Mouse (Mus musculus) C2C12 (cell line): Measurements from ENCODE around the gene Rtp3. TPM values are rescaled to one million over a fixed set of nuclear protein-coding genes. Genes with fewer than 3 reads are reported as not detected.

Source experiments
- H3K27me3 ChIP-seq: one replicate; pipeline ENCODE4 v1.6.1; 2011; ENCODE audit not compliant: control insufficient read depth, insufficient read depth, insufficient read length
- H3K36me3 ChIP-seq: one replicate; pipeline ENCODE4 v1.6.1; 2011; ENCODE audit not compliant: control insufficient read depth, insufficient read depth
- H3K4me3 ChIP-seq: one replicate; pipeline ENCODE4 v1.5.1; 2011; ENCODE audit warnings: mild to moderate bottlenecking, control low read depth; ENCODE audit not compliant: poor library complexity, insufficient read depth, severe bottlenecking
- H3K79me2 ChIP-seq: one replicate; pipeline ENCODE4 v1.6.1; 2011; ENCODE audit not compliant: control insufficient read depth, insufficient read depth
- H3K79me3 ChIP-seq: one replicate; pipeline ENCODE4 v1.6.1; 2011; ENCODE audit warnings: low read depth, control low read depth
- H3ac ChIP-seq: one replicate; pipeline ENCODE3; 2011; ENCODE audit warnings: low read depth; ENCODE audit not compliant: control insufficient read depth, insufficient read length
- CEBPB ChIP-seq: IDR thresholded peaks from one replicate; pipeline ENCODE4 v1.6.1; 2011; ENCODE audit warnings: low read depth, mild to moderate bottlenecking, control low read depth, moderate library complexity
- CTCF ChIP-seq: IDR thresholded peaks from one replicate; pipeline ENCODE4 v1.5.1; 2011; ENCODE audit not compliant: control insufficient read depth, insufficient read depth, insufficient read length
- FOSL1 ChIP-seq: IDR thresholded peaks from one replicate; pipeline ENCODE4 v1.8.0; 2011; ENCODE audit warnings: mild to moderate bottlenecking, low read length; ENCODE audit not compliant: poor library complexity, insufficient read depth, severe bottlenecking
- MAX ChIP-seq: IDR thresholded peaks from one replicate; pipeline ENCODE4 v1.6.1; 2011; ENCODE audit warnings: mild to moderate bottlenecking, control low read depth
- MYOD1 ChIP-seq: IDR thresholded peaks from one replicate; pipeline ENCODE4 v1.6.1; 2011; ENCODE audit warnings: low read depth; ENCODE audit not compliant: control insufficient read depth, insufficient read length
- MYOG ChIP-seq: IDR thresholded peaks from one replicate; pipeline ENCODE4 v1.6.1; 2011; ENCODE audit not compliant: control insufficient read depth, insufficient read length; ENCODE audit errors: extremely low read depth
- USF1 ChIP-seq: IDR thresholded peaks from one replicate; pipeline ENCODE4 v1.6.1; 2011; ENCODE audit warnings: low read depth, mild to moderate bottlenecking, control low read depth, moderate library complexity
- long read RNA-seq, 2 experiments: library from polyadenylated mRNA; unstranded; transcript quantifications; one replicate each; pipeline ENCODE4 v2.0.0; 2019 to 2020
- polyA plus RNA-seq: library from polyadenylated mRNA; unstranded; fragments of >200 nt; fragmentation: generic; extraction: Trizol; gene quantifications from one replicate; pipeline ENCODE4 v1.2.1, GENCODE M21; 2012; ENCODE audit warnings: missing spikeins

Rtp3 gene
- polyA plus RNA-seq, result not detected
- long read RNA-seq, experiment 1, result 0 reads
- long read RNA-seq, experiment 2, result 0 reads

DNA sequence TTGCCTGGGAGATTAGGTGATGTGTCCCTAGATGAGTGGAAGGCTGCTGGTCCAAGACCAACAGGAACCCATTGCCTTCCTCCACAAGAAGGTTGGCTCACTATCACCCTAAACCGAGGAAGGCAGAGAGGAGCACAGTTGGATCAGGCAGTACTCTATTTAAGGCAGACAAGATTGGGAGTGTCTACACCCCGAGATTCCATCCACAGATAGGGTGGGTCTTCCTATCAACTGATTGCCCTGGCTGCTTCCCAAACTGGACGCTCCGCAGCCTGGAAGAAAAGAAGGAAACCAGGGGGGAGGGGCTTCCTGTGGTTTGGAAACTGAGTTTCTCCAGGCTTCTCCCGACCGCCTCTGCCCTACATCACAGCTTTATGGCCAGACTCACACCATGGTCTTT lies at the start of gene Rtp3:
Gene Rtp3, minus strand, starts transcription at position 380 of the 400 bp plus-strand sequence.
- no peak for TF ChIP-seq CEBPB
- no peak for TF ChIP-seq MYOG
- no peak for TF ChIP-seq FOSL1
- no peak for TF ChIP-seq MAX
- no peak for TF ChIP-seq CTCF
- no peak for TF ChIP-seq MYOD1
- no peak for TF ChIP-seq USF1
- no peak within 1 kb of the TSS for H3ac ChIP-seq
- no peaks in the 10 kb centered on the region for H3K79me2 ChIP-seq
- no peak within 1 kb of the TSS for H3K4me3 ChIP-seq
- no peaks in the 10 kb centered on the region for H3K79me3 ChIP-seq
- H3K27me3 ChIP-seq, result peaks cover 8% of the 10 kb centered on the region
- H3K36me3 ChIP-seq, result no peaks in the 10 kb centered on the region

DNA sequence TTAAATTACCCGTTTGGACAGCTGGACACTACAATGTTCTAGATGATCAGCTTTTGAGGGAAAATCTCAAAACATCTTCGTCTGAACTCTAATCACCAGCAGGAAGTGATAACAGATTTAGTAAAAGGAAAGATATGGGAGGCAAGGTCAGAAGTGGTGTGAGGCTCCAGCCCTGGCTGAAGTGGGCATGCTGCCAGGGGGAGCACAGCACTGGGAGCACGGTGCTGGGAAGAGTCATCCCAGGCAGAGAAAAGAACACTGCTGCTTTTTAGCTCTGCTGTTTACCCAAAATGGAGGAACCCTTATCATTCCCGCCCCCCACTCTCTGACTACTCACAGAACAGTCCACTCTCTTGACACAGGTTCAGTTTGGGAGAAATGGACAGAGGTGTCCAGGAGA lies 49.6 kb upstream of the Rtp3 start:
- H3ac ChIP-seq, result no peak overlapping the region
- H3K4me3 ChIP-seq, result no peak overlapping the region
- peaks cover 4% of the 10 kb centered on the region for H3K27me3 ChIP-seq
- H3K36me3 ChIP-seq, result no peaks in the 10 kb centered on the region
- H3K79me2 ChIP-seq, result no peaks in the 10 kb centered on the region
- no peak for TF ChIP-seq MYOG
- TF ChIP-seq CTCF, result no peak
- no peak for TF ChIP-seq FOSL1
- TF ChIP-seq MAX, result no peak
- TF ChIP-seq CEBPB, result no peak
- no peak for TF ChIP-seq USF1
- no peak for TF ChIP-seq MYOD1
- H3K79me3 ChIP-seq, result no peaks in the 10 kb centered on the region

DNA sequence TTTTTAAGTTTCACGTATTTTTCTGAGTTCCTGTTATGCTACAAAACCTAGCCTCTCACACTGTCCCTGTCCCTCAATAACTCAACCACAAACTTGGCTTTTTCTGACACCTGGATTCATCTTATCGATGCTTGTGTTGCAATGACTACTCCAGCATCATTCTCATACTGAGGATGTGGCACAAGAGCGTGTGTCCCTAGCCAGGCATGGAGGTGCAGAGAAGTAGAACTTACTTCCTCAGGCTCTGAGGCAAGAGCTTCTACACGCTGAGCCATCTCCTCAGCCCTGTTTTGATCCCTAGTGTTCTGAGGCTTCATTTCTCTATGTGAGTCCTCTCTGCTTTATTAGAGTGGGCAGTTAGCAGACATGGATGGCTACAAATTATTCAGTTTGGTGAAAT lies 43.3 kb upstream of the Rtp3 start:
- H3ac ChIP-seq, result no peak overlapping the region
- peaks cover 12% of the 10 kb centered on the region for H3K27me3 ChIP-seq
- H3K36me3 ChIP-seq, result no peaks in the 10 kb centered on the region
- no peaks in the 10 kb centered on the region for H3K79me2 ChIP-seq
- no peaks in the 10 kb centered on the region for H3K79me3 ChIP-seq
- TF ChIP-seq FOSL1, result no peak
- TF ChIP-seq MYOG, result no peak
- TF ChIP-seq MYOD1, result no peak
- no peak for TF ChIP-seq CTCF
- no peak for TF ChIP-seq USF1
- no peak for TF ChIP-seq CEBPB
- no peak for TF ChIP-seq MAX
- no peak overlapping the region for H3K4me3 ChIP-seq

DNA sequence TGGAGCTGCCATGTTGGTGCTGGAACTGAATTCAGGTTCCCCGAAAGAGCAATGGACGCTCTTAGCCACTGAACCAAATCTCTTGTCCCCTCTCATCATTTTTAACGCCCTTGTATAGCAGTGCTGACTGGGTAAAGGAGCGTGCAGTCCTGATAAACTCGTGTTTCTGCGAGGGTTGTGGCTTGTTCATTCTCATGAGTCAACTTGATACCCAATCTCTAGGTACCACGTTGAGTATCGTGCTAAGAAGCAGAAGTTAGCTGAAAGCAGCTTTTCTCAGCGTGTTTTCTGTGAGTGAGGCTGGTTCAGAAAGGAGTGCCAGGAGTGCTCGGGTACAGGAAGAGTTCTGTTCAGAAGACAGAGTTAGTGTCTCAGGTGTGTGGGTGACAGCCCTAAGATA lies 36.4 kb upstream of the Rtp3 start:
- H3K27me3 ChIP-seq, result peaks cover 56% of the 10 kb centered on the region
- H3K79me2 ChIP-seq, result no peaks in the 10 kb centered on the region
- H3K4me3 ChIP-seq, result no peak overlapping the region
- H3K79me3 ChIP-seq, result no peaks in the 10 kb centered on the region
- no peak overlapping the region for H3ac ChIP-seq
- TF ChIP-seq MAX (no peak), MYOD1 (no peak), CEBPB (no peak), MYOG (no peak)
- no peaks in the 10 kb centered on the region for H3K36me3 ChIP-seq

DNA sequence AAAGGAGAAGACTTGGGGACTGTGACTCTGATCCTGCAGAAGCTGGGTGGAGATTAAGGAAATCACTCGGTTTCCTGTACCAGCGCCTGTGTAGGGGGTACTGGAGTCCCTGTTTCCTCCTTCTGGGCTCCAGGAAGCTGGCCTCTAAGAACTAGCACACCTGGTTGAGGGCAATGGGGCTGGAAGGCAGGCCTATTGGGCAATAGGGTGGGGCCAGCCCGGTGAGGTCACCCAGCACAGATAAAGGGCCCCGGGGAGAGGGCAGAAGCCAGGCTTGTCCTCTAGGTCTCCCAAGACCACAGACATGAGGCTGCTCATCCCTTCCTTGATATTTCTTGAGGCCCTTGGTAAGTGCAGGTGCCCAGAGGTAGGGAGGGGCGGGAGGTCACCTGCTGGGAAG lies 28.6 kb upstream of the Rtp3 start, which contains the start of gene Ltf:
Gene Ltf, plus strand, starts transcription at position 250 of the 400 bp plus-strand sequence.
- no peak for TF ChIP-seq CTCF
- TF ChIP-seq MAX, result no peak
- H3K36me3 ChIP-seq, result no peaks in the 10 kb centered on the region
- H3K4me3 ChIP-seq, result no peak within 1 kb of the TSS
- H3K79me3 ChIP-seq, result no peaks in the 10 kb centered on the region
- H3K27me3 ChIP-seq, result peaks cover 27% of the 10 kb centered on the region
- H3ac ChIP-seq, result no peak within 1 kb of the TSS
- no peaks in the 10 kb centered on the region for H3K79me2 ChIP-seq

DNA sequence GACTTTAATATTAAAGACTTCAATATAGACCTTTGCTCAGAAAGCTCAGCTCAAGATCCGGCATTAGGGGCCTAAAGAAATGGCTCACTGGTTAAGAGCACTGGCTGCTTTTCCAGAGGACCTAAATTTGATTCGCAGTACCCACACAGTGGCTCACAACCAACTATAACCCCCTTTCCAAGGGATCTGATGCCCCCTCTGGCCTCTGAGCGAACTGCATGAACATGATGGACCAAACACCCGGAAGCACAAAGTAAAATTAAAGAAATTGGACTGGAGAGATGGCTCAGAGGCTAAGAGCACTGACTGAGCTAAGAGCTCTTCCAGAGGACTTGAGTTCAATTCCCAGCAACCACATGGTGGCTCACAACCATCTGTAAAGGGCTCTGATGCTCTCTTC lies 25.3 kb upstream of the Rtp3 start:
- peaks cover 11% of the 10 kb centered on the region for H3K27me3 ChIP-seq
- no peaks in the 10 kb centered on the region for H3K79me2 ChIP-seq
- H3K79me3 ChIP-seq, result no peaks in the 10 kb centered on the region
- TF ChIP-seq CEBPB, result no peak
- TF ChIP-seq USF1, result no peak
- no peak for TF ChIP-seq CTCF
- TF ChIP-seq MAX, result no peak
- TF ChIP-seq MYOG, result no peak
- no peak overlapping the region for H3ac ChIP-seq
- H3K4me3 ChIP-seq, result no peak overlapping the region
- no peaks in the 10 kb centered on the region for H3K36me3 ChIP-seq

DNA sequence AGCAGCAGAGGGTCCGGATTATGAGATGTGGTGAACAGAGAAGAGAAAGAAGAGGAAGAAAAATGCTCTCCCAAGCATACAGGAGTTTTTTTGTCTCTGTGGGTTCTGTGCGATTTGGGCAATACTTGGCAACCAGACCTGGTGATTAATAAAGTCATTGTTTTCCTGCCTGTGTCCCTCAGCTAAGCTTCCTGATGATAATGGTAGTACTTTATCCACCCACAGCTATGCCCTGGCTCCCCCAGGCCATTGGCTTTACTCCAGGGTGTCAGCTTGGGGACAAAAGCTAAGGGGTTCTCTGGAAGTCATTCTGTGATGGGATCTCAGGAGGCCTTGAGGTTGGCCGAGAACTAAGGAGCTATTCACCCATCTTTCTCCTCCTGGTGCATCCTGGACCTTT lies 21.7 kb upstream of the Rtp3 start:
- Histone ChIP-seq H3K27me3 (peaks cover 16% of the 10 kb centered on the region), H3K4me3 (no peak overlapping the region), H3K79me2 (no peaks in the 10 kb centered on the region), H3K36me3 (no peaks in the 10 kb centered on the region), H3K79me3 (no peaks in the 10 kb centered on the region), H3ac (no peak overlapping the region)
- TF ChIP-seq MYOD1 (no peak), MAX (no peak), MYOG (no peak), CTCF (no peak), USF1 (no peak), CEBPB (no peak), FOSL1 (no peak)
